Mouse (Mus musculus) adrenal gland (tissue): ENCODE data around the gene Isca1.
"Not testable (repeated sequence)": the region's sequence is repeated elsewhere in the genome, so short reads cannot be mapped to it uniquely, and the experiment has no call there.

ENCODE experiments used
- intact Hi-C: fragments of 180-260 bp; cut with DNase I; formaldehyde crosslinking; loops from one replicate; pipeline ENCODE4 v1.15.1; 2025

Isca1 gene

DNA sequence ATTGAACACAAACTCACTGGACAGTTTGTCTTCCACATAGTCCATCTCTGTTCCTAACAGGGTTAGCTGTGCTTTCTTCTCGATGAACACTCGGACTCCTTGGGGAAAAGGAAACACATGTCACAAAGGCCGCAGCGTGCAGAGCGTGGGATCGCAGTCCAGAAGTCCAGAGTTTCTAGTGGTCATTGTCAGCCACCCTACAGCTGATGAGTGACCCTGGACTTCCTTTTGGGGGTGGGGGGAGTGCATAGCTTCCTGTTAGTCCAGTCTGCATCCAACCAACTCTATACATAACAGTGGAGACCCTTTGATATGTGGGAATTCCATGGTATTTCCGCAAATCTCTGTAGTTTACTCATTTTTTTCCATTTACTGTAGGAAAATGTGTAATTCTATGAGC, 12.7 kb downstream of the Isca1 start:
- intact Hi-C loops, result no loop called here

DNA sequence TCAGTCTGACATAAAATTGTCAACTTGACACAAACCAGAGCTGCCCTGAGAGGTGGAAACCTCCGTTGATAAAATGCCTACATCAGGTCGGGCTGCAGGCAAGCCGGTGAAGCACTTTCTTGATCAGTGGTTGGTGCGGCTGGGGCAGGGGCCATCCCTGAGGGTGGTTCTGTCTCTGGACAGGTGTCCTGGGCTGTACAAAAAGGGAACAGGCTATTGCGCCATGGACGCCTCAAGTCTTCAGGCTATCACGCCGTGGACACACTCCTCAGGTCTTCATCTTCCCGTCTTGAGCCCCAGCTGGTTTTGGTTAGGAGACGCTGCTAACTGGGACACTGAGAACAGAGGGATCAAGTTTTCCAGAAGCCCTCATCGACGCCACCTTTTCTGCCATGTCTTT, 19.3 kb downstream of the Isca1 start:
- intact Hi-C loops, result no loop called here

DNA sequence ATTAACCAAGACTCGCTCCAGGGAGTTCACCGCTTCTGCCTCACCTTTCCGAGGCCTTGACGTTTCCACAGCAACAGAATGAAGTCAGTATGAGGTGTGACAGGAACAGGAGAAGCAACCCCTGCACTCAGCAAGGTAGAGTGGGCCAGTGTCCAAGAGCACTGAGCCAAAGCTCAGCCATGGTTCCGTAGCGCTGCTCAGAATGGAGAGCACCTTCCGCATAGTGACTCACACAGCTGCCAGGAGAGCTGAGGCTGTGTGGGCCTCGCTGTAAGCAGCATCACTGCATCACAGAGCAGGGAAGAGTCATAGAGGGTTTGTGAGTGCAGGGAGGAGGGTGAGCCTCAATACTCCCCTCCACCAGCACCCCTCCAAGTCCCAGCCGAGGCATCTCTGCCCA, 22.9 kb downstream of the Isca1 start, which contains the start of gene 1700014D04Rik:
Gene 1700014D04Rik, minus strand, starts transcription at position 42 of the 400 bp plus-strand sequence.
- intact Hi-C loops, result no loop called here

DNA sequence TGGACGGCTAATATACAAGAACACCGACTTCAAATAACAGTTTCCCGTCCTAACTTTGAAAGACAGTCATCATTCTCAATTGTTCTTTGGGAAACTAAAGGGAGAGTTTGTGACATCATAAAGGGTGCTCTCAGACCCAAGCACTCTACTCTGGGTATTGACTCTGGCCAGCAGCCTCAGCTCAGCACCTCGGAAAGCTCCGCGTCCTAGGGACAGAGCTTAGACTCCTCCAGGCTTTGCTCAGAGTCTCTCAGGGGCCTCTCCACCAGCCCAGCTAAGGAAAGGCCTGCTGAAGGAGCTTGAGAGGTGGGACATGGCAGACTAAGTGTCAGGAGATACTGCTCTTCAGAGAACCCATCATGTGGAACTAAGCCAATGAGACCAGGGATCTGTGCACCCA, 23.4 kb downstream of the Isca1 start:
- intact Hi-C loops, result no loop called here

DNA sequence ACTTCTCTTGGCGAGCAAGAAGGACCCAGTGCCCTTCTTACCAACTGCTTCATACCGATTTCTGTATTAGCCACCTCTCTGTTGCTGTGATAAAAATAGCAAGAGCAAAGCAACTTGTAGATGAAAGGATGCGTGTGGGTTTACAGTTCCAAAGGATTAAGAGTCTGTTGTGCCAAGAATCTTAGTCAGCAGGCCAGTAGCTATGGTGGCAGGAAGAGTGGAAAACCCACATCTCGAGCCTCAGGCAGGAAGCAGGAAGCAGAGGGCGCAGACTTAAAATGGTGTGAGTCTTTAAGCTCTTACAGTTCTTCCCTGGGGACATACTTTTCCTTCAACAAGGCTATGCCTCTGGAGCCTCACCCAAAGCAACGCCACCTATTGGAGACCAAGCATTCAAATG, 24.1 kb downstream of the Isca1 start:
- intact Hi-C loops, result no loop called here

DNA sequence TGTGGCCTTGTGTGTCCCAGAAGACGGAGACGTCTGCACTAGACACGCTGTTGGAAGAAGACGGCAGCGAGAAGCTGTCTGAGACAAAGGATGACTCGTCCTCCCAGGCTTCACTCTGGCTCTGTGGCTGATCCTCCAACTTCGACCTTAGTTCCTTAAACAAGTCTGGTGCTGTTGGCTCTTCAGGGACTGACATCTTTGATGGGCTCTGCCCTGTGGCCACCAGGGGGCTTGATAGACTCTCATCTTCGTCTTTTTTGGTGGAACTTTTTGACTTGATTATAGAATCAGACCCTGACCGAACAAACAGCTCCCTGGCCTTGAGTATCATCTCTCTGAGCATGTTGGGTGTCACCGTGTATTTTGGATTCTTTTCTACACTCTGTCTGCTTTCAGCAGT, 27.9 kb downstream of the Isca1 start:
- intact Hi-C loops, result no loop called here

DNA sequence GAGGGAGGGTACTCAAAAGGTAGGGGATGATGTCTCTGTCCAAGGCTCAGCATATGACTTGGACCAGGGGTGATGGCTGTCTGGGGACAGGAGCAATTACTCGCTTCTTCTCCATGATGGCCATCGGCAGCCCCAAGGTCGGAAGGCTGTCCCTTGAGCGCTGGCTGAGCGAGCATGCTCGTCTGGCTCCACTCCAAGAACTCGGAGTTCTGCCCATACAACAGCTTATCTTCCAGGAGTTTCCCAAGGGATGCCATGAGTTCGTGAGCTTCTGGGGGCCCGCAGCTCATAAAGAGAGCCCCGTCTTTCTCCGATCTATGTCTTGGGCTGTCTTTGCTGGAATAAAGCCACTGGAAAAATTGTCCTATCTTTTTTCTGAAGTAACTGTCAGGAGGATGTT, 28.5 kb downstream of the Isca1 start:
- intact Hi-C loops, result no loop called here

DNA sequence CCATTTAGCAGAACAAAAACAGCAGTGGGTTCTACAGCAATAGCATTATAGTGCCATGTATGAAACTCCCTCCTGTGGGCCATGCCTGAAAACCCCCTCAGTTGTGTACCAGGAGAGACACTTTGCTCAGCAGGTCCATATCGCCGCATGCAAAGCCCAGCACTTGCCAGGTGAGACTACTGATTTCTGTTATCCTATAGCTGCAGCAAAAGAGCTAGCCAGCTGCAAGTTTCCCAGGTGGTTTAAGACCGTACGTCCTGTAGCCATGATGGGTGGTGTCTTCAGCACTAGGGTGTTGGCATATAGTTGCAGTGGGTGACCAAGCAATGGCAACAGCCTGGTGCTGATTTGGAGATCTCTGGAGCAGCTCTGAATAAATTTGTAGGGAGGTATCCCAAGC, 30.2 kb downstream of the Isca1 start:
- intact Hi-C loops, result no loop called here

DNA sequence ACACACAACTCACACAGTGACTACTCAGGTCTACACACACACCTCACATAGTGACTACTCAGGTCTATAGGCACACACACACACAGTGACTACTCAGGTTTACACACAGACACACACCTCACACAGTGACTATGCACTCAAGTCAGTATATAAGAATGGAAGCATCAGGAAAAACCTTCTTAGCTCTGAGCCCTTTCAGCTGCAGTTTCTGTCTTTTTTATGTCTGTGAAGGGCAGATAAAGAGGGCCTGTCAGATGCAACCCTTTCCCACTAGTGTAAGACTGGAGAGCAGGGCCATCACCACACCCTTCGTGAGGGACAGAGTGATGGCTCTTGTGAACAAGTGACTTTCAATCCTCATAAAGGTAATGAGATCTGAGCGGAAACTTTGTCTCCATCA, 31.2 kb downstream of the Isca1 start:
- intact Hi-C loops, result no loop called here

DNA sequence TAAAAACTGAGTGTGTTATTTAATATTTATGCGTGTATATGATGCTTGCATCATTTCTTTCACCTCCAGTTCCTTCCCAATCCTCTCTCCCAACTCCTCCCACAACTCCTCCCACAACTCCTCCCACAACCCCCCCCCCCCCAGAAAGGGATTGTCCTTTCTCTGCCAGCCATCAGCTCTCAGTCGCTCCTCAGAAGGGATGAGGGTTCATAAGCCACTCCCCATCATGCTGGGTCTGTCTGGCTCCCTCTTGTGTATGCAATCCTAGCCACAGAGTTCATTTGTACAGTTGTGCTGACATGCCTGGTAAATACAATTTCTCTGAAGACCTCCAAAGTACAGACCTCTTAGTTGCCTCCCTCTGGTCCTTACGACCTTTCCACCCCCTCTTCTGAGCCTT, 34.4 kb downstream of the Isca1 start:
- intact Hi-C loops, result no loop called here

DNA sequence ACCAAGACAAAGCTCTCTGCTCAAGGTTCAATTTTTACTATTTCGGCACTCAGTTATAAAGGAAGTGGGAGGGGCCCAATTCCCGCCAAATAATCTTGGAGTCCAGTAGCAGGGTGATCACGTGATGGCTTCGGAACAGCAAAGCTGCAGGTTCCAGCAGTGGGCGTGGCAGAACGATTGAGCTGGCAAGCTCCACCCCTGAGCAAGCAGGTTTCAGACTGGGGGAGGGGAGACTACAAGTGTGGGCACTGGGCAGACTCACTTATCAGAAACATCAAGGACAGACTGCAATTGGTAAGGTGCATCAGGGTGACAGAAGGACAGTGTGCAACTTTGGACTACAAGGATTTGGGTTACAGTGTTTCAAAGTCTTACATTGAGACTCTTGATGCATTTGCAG, 35.3 kb downstream of the Isca1 start:
- intact Hi-C loops, result not testable (repeated sequence)

DNA sequence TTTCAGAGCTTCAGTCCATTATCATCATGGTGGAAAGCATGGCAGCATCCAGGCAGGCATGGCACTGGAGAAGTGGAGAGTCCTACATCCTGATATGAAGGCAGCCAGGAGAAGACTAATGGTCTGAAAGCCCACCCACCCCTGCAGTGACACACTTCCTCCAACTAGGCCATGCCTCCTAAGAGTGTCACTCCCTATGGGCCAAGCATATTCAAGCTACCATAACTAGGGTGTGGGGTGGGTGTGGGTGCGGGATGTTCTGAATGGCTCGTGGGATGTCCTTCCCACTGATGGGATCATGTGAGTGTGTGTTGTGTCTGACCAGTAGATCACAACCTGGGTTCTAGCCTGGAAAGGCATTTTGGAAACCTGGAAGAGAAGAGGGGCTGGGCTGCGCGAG, 35.7 kb downstream of the Isca1 start:
- intact Hi-C loops, result no loop called here

DNA sequence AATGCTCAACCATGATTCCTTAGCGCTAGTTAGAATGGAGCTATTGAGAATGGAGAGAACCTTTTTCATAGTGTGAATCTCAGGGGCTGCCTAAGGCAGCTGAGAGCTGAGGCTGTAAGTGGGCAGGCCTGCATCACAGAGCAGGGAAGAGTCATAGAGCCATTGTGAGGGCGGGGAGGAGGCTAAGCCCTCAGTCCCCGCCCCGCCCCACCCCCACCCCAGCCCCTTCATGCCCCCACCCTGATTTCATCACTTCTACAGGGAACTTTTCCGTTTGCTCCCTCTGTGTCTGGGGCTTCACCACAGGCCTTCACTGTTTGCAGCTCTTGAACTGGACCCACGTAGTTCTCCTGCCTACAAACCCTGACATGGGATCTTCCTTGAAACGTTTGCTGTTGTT, 38.0 kb downstream of the Isca1 start, which contains the start of gene Spata31d1d:
Gene Spata31d1d, minus strand, starts transcription at position 101 of the 400 bp plus-strand sequence.
- intact Hi-C loops, result no loop called here

DNA sequence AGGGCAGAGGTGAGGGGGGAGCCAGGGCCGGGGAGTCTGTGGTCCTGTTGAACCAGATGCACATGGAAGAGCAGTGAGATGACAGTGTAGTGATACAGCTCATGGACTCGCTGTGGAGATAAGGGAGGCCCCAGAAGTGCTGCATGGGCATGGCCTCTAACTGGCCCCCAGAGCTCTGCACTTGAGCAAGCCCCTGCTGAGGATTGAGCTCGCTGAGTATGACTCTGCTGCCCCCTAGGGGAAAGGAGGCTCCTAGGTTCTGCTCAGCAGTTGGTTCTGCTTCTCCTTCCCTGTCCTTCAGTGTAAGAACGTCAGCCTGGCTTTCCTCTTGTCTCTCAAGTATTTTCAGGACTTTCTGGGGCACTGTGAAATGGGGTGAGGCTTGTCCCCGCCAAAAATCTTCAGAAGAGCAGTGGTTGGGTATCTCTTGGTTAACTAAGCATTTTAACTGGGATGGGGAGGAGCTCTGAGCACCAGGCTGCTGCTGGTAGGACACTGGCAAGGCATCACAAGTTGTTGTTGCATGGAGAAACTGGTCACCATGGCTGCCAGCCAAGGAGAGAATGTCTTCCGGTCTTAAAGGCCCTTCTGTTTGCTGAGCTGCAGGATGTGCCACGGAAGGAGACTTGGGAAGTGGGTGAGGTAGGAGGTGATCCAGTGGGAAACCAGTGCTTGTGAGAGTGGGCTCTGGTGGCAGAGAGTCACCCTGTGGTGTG, 41.1 kb downstream of the Isca1 start:
- intact Hi-C loops, result loop anchor here (10.0 kb wide), 3 partner anchors 84 to 214 kb away; no protein-coding TSS in a partner anchor

DNA sequence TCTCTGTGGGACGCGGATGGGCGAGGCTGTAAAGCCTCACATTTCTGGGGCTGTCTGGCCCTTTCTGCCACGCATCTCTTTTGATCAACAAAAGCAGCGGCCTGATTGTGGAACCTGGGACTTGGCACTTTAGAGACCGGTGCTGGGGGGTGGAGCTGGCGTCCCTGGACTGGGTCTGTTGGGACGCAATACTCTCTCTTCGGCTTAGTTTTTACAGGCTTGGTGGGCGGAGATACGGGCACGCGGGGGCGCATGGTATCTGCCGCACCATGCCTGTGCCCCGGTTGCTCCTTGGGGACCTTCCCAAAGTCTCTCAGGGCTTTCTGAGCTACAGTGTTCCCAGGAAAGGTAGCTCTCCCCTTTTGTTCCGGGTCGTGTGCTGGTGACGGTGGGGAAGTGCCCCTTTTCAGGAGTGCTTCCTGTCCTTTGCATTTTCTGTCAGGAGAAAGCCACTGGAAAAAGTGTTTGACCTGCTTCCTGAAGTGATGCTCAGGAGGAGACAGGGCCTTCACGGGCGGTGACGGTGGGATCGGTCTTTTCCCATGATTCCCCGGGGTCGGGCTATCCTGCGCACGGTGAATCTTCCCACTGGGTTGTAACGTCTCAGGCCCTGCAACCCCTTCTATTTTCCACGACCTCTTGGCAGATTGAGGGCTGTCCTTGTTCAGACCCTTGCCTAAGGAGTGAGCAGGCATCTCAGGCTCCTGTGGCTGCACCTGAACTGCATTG, 43.3 kb downstream of the Isca1 start:
- intact Hi-C loops, result loop anchor here (10.0 kb wide), 3 partner anchors 82 to 212 kb away; no protein-coding TSS in a partner anchor

DNA sequence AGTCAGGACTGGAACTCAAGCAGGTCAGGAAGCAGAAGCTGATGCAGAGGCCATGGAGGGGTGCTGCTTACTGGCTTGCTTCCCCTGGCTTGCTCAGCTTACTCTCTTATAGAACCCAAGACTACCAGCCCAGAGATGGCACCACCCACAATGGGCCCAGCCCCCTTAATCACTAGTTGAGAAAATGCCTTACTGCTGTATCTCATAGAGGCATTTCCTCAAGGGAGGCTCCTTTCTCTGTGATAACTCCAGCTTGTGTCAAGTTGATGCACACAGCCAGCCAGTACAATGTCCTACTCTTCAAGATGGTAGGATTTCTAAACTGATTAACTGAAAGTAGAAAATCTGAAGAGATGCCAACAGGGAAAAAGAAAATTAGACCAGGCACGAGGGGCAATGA, 47.5 kb downstream of the Isca1 start:
- intact Hi-C loops, result loop anchor here (10.0 kb wide), 3 partner anchors 77 to 207 kb away; no protein-coding TSS in a partner anchor

DNA sequence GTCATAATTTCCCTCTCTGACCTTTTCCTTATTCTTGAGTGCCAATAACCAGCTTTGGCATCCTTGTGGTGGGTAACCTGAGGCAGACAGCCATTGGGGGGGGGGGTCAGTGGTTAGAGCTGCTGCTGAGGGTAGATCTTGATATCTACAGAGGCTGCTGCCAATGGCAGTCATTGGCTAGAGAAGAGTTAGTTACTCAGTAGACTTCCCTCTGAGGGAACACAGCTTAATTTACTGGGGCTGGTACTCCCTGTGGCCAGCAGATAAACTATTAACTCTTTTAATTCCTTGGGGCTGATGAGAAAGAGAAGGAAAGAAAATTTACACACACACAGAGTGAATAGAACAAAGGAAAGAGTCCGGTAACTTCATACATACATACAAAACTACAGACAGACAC, 50.1 kb downstream of the Isca1 start:
- intact Hi-C loops, result no loop called here

DNA sequence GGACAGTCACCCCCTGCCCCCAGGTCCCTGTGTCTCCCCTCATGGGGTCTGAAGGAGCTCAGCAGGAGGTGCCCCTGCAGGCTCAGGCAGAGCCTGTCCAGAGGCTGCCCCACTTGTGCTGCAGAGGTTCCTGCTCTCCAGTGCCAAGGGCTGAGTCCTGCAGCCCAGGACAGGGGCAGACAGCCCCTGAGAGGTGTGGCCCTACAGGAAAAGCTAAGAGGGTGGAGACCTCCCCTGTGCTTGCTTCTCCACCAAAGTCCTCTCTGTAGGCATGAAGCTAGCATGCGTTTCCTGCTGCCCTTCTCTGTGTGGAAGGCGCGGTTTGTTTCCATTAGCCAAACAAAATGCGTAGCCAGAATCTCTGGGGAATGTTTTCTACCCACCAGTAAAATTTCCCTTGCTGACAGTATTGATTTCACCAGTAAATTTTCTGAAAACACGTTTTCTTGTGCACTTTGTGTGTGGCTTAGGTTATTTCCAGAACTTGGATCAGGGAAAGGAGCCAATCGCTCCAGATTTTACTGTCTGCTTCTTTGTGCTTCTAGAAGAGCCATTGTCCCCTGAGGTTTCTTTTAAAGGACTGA, 50.7 kb downstream of the Isca1 start:
- intact Hi-C loops, result not testable (repeated sequence)

DNA sequence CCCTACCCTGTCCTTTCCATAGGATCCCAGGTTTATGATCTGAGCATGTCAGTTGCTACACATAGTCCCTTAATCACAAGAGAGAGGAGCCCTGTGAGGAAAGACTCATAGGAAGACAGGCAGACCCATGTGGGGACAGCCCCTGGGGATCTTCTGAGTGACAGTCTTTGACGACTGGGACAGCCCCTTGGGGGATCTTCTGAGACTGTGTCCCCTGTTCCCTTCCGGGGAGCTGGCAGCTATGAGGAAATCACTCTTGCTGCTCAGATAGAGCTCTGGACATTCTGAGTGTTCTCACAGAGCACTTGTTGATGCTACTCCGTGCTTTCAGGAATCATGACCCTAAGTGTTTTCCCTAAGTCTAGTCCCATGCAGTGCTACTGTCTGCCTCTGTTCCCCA, 55.9 kb downstream of the Isca1 start:
- intact Hi-C loops, result no loop called here

DNA sequence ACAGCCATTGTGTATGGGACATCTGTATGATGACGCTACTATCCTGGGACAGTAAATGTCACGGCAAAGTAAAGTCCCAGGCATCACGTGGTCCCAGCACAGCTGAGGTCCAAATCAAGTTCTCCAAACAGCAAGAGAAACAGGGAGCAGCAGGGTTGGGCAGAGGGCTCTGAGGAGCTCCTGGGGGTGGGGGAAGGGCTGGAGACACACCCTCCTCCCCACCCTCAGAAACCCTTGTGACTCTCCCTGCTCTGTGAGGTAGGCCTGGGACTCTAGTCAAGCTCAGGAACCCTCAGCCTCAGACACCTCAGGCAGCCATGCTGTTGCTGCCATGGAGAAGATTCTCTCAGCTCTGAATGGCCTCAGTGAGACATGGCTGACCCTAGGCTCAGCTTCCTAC, 57.6 kb downstream of the Isca1 start, which contains the start of gene Spata31d1b:
Gene Spata31d1b, plus strand, starts transcription at position 301 of the 400 bp plus-strand sequence.
- intact Hi-C loops, result not testable (repeated sequence)

DNA sequence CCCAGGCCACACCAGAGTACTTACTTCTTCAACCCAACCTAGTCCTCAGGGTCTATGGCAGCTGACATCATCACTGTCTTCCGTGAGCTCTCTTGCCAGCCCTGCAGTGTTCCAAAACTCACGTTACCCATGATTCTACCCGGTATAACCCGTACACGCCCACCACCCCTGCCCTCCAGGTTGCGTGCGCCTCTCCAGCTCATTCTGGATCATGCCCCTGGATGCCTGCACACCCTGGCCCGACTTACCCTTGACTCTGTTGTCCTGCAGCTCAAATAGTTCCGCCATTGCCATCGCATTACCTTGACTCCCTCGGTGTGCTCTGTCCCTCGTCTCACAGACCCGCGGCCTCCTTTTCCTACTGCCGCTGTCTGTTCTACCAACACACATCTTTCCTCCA, 59.4 kb downstream of the Isca1 start, which contains the start of gene Spata31d1a:
Gene Spata31d1a, minus strand, starts transcription at position 101 of the 400 bp plus-strand sequence.
- intact Hi-C loops, result no loop called here
